Mouse (Mus musculus): ENCODE data around the gene Cog4.
A peak's percentile ranks its signal among the peaks of the same experiment; 100 is the strongest.

Gene Cog4

DNA sequence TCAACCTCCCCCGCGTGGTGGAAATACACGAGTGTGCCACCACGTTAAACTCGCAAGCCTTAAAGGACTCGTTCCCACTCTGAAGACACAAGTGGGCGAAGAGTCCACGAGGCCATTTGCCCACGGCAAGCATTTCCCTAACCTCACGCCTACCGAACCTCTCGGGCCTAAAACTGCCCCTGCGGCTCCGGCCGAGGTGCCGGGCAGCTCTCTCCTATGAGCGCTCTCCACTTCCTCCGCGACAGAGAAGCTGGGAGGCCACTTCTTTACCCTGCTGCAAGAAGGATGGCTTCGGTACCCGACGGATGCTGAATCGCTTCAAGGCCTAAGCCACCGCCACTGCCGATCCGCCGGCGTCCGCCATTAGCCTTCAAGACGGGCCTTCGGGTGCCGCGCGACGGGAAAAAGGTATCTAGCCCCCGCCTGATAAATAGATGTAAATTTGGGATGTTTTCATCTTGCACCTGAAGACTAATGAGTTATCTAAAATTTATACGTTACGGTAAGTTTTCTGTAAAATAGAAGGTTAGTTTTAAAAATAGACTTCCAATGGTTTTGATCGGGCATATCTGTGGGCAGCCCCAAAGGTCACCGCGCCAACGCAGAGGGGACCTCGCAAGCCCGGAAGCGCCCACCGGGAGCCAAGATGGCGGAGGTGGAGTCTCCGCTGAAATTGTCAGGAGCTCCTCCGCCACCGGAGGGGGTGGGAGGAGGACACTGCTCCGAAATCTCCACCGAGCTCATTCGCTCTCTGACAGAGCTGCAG lies at the start of gene Cog4, which contains the start of gene Sf3b3:
Cog4 (plus strand) TSS at position 196 of the 766 bp plus-strand sequence.
Sf3b3 (minus strand) TSS at position 383 of the 766 bp plus-strand sequence.
- peak; percentile 88 for DNase-seq

DNA sequence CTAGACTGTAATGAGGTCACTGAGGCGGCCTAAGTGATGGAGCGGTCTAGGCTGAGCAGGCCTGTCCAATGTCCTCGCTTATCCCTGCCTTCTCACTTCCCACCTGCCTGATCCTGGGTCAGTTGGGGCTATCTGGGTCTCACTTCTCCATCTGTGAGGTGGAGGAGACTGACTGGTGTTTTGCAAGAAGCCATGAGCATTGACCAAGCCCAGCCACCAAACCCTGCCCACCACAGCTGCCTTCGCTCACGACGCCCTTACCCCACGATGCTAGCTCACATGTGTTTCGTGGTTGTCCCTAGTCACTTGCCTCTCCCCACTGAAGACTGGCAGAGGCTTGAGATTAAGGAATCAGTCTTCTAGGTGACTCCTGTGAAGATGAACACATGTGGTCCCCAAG lies 49.3 kb upstream of the Cog4 start:
- no peak for DNase-seq

DNA sequence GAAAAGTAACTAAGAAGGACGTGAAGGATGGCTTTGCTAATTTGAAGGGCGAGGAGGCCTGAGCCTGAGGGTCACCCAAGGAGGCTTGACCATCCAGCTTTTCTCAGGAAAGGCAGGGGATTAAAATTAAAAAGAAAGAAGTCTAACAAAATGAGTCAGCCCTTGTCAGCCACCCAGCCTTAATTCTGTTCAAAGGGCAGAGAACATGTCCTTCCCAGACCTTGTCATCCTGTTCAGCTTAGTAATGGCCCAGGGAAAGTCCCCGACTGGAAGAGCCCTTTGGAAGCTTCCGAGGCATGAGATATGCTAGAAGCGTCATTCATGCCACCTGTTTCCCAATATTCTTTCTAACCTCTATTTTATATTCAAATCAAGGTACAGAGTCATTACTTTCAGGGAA lies 43.4 kb upstream of the Cog4 start:
- DNase-seq: no peak

DNA sequence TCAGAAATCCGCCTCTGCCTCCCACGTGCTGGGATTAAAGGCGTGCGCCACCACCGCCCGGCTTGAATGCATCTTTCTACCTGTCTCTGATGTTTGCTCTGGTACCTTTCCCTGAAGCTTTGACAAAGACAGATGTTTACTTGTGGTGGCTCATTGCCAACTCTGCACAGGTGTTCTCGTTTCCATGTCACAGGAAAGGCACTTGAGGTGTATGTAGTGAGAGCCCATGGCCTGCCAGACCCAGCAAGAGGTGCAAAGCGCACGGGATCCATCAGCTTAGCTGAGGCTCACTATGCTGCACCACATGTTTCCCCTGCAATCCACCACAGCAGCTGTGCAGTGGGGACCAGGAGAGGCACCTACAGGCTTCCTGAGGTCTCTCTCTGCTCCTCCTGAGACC lies 42.5 kb upstream of the Cog4 start:
- no peak for DNase-seq

DNA sequence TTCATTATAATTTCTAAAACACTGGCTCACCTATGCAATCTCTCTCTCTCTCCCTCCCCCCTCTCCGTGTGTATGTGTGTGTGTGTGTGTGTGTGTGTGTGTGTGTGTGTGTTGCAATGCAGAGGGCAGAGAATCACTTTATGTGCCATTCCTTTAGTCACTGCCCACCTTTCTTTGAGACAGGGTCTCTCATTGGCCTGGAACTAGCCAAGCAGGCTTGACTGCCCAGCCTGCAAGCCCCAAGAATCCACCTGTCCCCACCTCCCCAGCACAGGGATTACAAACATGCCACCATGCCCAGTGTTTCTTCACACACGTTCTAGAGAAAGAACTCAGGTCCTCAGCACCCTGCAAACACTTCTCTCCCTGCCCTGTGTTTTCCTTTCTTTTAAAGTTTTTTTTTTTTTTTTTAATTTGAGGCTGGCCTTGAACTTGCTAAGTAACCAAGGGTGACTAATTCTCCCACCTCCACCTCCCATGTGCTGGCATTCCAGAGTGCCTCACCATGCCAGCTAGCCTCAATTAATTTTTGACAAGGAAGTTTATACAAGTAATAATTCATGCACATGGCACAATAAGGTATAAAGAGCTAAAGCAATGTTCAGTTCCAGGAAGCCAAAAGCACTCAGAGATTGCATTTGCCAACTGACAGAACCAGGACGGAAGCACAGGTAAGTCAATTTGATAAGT lies 41.4 kb upstream of the Cog4 start:
- DNase-seq: no peak

DNA sequence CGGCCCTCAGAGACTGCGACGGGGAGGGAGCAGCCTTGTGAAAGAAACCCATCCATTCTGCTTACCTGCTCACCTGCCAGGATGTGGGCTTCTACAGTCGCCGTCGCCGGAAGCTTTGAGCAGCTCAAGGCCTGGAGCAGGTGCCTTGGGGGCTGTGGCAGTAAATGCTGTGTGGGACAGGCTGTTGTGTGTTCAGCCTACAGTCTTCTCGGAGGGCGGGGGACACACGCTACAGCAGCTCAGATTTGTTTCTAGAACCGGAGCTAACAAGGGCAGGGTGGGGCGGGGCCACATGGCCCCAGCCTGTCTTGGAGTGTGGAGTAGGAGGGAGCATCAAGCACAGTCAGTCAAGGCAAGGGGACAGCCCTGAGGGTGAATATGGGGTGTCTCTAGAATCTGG lies 40.7 kb upstream of the Cog4 start, which contains the start of gene Il34:
Il34 (minus strand) TSS at position 256 of the 400 bp plus-strand sequence.
- no peak for DNase-seq

DNA sequence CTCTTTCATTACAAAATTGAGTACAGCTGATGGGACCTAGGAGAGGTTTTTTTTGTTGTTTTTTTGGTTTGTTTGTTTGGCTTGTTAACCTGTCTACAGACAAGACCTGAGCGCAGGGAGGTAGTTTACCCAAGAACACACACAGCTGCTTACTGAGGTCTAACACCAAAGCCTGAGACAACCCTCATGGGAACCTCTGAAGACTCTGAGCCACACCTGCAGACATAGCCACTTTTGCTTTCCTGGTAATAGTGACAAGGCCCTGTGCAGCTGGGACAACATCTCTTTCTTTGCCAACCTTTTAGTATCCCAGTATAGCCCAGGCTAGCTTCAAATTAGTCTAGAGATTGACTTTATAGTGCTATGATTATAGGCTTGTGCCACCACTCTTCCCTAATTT lies 40.3 kb upstream of the Cog4 start:
- no peak for DNase-seq

DNA sequence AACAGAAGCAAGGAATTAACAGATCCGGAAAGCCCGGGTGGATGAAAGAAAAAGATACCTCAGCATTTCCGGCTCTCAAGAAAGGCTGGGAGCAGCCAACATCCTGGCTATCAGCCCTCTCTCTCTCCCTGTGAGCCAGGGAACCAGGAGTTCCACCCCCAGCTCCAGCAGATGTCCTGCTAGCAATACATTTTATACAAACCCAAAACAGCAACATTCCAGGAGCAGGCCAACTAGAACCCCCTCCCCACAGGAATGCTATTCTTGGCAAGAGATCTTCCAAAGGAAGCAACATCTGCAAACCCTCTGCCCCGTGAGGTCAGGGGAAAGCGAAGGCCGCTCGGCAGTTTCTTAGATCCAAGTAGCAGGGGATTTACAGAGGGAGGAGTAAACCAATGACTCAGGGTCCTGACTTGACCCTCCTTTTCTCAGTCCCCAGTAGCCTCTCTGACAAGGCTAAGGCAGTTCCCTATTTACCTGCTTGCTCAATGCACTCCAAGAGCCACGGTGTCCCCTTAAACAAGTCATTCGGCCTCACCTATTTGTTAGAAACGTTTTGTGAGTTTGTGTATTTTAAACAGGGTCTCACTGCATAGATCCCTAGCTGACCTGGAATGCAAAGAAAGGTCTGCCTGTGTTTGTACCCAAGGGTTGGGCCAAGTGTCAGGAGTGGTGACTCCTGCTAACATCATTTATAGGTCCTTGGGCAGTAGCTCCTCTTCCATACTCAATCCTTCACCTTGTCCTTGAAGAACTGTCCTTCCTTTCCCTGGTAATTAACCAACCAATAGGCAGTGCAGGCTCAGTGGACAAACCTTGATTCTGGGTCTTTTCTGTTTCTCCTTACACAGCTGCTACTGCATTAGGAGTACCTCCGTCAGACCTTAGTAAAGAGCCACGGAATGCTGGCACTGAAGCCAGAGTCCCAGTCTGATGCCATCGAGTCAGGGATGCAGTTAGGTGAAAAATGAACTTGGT lies 37.6 kb upstream of the Cog4 start:
- DNase-seq: peak; percentile 36

DNA sequence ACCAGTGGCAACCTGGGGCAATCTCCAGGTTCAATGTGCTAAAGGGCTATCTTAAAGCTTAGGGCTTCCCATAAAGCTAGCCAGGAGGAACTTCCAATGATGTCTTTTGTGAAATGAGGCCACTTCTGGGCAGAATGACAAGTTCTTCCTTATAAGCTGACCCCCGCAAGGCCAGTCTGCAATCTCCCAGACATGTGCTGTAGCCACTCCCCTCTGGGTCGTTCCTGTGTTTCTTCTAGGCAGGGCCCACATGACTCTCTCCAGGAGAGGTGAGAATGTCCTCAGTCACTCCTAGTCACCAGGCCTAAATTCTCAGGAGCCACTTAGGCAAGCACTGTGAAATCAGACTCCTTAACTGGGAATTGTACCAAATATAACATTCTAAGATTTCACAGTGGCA lies 36.6 kb upstream of the Cog4 start:
- no peak for DNase-seq

DNA sequence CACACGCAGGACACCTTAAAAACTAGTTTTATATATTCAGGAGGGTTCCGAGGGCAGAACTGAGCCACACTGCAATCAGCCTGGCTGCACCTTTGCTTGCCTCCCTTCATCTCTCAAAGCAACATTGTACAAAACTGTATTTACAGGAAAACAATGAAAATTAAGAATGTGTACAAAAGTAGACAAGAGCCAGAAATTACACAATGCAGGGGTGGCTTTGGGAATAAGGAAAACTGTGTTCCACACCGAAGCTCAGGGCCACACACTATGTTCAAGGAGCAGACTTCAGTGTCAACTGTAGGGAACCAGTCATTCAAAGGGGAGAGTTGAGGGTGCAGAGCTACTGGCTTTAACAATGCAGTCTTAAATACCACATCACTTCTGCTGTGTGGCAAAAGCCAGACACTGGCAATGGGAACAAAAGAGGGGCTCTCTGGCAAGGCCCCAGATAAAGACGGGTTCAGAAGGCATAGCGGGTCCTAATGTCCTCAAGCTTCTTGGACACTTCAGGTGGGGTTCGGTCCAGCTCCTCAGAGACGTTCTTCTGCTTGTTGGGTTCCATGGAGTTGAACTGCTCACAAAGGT lies 35.8 kb upstream of the Cog4 start:
- no peak for DNase-seq

DNA sequence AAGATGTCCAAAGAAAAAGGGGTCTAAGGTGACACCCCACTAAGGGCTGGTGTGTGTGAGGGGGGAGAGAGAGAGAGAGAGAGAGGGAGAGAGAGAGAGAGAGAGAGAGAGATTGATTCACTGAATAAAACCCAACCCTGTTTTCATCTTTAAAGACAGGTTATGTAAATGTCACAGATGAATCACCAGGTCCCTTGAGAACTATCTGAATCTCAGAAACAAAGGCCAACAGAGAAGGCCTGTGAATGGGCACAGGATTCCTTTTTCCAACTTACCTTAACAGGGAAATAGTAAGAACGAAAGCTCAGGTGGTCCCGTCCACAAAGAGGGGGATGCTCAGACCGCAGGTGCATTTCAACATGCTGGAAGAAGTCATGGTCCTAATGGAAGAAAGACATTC lies 35.3 kb upstream of the Cog4 start:
- DNase-seq: no peak

DNA sequence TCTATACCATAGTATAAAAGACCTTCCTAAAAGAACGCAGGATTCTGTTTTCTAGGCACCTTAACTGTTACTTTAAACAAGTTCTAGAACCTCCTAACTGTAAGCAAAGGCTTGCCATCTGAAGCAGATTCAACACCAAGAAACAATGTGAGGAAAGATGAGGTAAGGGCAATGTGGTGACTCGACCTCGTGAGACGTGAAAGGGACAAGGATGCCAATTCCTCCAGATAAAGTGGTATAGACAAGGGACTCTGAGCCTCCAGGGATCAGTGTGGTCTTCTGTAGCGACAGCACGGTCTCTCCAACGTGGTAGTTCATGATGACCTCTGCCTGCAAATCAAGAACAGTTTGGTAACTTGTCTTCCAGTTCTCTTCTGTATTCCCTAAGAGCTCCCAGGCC lies 34.6 kb upstream of the Cog4 start:
- DNase-seq: no peak

DNA sequence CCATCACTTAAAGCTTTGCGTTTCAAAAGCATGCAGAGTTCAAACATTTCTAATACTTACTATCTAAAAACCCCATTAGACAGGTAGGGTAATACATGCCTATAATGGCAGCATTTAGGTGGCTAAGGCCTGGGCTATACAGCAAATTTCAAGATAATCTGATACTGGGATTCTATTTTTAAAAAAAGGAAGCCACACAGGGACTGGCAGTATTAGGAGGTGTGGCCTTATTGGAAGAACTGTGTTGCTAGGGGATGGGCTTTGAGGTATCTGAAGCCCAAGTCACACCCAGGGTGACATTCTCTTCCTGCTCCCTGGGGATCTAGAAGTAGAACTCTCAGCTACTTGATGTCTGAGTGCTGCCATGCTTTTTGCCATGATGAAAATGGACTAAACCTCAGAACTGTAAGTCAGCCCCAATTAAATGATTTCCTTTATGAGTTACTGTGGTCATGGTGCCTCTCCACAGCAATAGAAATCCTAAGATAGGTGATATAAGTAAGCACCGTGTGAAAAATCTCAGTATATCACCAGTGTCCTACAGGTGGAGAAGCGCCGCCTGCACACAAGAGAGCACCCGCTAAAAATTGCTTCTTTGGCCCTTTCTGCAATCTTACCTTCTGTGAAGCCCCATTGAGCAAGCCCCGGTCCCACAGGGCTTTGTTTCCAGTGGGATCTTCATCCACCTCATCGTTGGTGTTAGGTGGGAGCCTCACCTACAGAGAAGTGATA lies 33.9 kb upstream of the Cog4 start:
- no peak for DNase-seq

DNA sequence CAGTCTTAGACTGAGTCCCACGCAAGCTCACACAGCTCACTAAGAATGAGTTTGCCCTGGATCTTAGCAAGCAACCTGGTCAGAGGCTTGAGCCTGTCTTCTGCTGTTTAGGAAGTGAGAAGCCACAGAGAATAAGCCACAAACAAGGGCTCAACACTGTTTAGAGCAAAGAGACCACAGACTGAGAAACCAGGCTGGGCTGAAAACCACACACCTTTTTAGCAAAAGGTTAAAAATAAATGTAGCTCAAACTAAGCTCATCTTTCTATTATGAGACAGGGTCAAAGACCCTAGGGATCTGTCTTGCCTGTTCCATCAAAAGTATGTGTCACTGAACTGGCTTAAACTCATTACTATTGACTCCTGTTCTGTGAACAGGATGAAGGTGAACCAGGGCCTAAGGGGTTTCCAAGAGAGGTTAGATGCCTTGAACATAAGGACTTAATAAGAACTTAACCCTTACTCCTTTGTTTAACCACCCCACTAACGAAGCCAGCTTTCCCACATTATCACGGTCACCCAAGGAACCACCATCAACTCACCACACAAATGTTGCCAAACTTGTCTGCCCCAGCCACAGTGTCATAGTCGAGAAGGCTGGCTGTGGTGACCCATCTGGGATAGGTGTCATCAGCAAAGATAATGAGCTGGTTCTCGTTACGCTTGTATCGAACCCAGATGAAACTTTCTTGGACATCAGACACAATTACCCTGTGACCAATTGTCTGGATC lies 33.2 kb upstream of the Cog4 start:
- DNase-seq: no peak

DNA sequence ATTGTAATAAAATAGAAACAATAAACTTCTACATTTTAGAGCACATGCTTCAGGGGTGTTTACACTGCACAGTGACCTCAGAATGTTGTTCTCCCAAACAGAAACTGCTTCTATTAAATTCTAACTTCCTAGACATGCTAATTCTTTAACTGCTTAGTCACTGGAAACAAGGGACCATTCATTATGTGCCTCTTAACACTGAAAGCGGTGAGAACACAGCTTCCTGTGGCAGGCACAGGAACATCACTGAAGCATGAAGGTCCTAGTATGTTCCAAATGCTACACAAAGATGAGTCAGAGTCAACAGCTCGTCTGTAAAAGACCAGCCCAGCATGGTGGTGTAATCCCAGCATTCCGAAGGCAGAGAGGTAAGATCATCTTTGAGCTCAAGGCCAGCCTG lies 31.1 kb upstream of the Cog4 start:
- DNase-seq: no peak

DNA sequence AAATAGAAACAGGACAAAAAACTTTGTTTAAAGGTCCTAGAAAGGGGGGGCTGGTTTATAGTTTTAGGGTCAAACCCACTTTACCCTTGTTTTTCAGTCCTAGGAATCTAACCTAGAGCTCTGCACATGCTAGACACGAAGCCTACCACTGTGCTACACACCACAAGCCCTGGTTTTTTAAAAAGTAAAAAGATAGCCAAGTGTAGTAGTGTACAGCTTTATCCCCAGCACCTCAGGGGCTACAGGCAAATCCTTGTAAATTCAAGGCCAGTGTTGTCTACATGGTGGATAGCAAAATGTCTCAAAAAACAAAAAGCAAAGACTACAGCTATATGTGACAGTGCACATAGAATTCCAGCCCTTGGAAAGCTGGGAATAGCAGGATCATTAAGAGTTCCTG lies 29.4 kb upstream of the Cog4 start:
- DNase-seq: no peak

DNA sequence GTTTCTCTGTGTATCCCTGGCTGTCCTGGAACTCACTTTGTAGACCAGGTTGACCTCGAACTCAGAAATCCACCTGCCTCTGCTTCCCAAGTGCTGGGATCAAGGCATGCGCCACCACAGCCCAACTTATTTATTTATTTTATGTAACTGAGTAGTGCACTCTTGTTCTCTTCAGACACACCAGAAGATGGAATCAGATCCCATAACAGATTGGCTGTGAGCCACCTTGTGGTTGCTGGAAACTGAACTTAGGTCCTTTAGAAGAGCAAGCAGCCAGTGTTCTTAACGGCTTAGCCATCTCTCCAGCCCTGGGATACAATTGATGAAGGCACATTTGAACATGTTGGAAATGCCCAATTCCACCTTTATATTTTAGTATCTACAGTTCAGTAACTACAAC lies 27.8 kb upstream of the Cog4 start:
- DNase-seq: no peak

DNA sequence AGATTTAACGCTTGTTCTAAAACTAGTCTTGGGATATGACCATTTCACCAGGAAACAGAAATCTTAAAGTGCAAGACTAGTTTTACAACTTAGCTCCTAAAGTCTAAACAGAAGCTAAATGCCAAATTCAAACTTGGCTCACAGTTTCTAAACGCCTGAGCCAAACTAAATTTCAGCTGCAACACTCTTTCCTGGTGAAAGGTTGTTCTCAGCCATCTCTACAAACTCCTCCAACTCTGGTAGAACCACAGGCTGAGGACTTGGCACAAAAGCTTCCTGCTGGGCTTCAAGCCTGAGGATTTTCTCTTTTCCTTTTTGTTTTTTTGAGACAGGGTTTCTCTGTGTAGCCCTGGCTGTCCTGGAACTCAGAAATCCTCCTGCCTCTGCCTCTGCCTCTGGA lies 26.1 kb upstream of the Cog4 start:
- DNase-seq: no peak

DNA sequence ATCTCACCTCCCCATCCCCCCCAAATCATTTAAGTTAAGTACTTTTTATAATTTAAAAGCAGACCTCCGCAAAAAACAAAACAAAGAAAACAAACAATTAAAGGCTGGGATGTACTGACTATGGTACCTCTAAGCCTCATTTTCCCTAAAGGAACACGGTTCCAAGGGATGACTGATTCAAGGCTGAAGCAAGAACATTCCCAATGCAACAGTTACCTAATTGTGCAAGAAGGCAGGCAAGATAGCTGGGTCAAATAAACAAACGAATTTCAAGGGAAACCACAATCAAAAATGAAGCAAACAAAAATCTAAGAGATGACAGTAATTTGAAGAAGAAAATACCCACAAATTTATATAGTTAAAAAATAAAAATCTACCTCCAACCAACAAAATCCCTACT lies 24.4 kb upstream of the Cog4 start:
- no peak for DNase-seq

DNA sequence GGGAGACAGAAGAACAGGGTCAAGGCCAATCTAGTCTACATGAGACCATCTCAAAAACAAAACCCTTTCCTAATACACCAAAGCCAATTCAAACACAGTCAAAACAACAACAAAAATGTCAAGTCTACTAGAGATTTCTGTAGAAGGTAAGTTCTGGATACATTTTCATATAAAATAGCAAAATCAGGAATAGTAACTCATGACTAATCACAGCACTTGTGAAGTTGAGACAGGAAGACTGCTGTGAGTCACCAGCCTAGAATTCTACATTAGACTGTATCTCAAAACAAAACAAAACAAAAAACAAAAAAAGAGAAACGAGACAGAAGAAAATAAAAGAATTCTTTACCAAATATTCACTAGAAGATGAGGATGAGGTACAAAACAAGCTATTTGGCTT lies 21.5 kb upstream of the Cog4 start:
- DNase-seq: no peak

DNA sequence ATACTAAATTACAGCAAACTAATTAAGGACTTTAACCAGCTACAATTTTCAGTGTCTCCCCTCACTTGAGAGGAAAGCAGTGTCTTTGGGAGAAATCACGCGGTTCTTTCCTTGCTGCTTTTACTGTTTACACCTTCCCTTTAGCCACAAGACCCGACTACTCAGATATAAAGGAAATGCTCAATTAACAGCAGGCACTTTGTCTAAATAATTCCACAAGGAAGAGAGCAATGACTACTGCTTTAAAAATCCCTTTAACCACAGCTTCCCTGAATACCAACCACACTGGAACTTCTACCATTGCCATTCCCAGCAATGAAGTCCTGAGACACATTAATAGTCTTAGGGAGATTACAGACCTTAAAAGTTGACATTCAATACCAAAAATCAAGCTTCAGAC lies 17.9 kb upstream of the Cog4 start:
- no peak for DNase-seq

DNA sequence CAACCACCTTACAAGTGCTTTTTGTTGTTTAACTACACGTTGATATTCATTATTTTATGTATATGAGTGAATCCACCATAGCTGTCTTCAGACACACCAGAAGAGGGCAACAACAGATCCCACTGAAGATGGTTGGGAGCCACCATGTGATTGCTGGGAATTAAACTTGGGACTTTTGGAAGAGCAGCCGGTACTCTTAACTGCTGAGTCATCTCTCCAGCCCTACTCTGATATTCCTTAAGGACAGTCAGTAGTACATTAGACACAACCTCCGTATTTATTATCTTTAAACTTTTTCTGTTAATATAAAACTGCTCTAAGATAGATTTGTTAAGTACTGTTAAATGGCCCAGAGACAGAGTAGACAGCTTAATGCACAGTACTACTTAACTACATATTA lies 14.4 kb upstream of the Cog4 start:
- DNase-seq: no peak

Data from right cerebral cortex, adult 18-20 months (tissue).